Mouse (Mus musculus): ENCODE results near the gene Adgre5. TPM values are rescaled to one million over a fixed set of nuclear protein-coding genes. Genes with fewer than 3 reads are reported as not detected.

The Adgre5 gene
- polyA plus RNA-seq, 1 experiment from 2014 or later: 11.5 TPM

DNA sequence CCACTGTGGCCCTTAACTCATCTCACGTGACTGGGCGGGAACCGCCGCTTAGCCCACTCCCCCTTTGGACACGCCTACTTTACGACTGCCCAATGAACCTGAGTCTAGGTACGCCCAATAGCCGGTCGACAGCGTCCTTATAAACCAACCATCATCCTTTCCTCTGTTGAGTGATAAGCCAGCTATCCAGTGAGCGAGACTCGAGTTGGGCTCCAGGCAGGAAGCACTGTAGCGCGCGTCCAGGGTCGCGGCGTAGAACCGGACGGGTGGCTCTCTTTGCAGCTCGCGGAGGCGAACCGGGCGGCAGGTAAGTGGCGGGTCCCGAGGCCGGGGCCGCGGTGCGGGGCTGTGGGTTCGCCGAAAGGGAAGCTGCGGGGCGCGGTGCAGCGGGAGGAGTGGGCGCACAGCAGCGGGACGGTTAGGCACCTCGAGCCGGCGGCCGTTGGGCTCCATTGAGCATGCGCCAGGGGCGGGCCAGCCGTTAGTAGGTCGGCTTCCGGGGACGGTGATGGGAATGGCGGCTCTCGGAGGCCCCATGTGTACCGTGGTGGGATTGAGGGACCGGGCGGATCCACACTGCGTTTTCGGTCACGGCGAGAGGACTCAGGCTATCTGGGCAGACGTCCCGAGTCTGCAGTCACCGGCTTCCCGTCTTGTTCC, 26.0 kb downstream of the Adgre5 start, which contains the start of gene Ddx39:
Gene Ddx39, plus strand, starts transcription at position 147 of the 660 bp plus-strand sequence.
- Histone ChIP-seq H3K4me3 (peak within 1 kb of the TSS; percentile 85), H3K36me3 (replicated peaks) (peaks cover 12% of the 10 kb centered on the region), H3K9me3 (no peaks in the 10 kb centered on the region), H3K27ac (replicated peaks) (peak within 1 kb of the TSS; percentile 98), H3K4me1 (peaks cover 15% of the 10 kb centered on the region), H3K27me3 (replicated peaks; ENCODE audit: low read depth, poor library complexity, severe bottlenecking) (no peaks in the 10 kb centered on the region)
- WGBS: under 1% methylated on average over 63 of the region's 63 CpGs
- peak; percentile 94 for DNase-seq (ENCODE audit: low spot score)

- Histone ChIP-seq H3K9me3 (no peaks in the 10 kb centered on the region), H3K36me3 (replicated peaks) (peaks cover 7% of the 10 kb centered on the region), H3K27ac (replicated peaks) (peak overlapping the region; percentile 98), H3K4me3 (peak overlapping the region; percentile 85), H3K4me1 (peaks cover 15% of the 10 kb centered on the region), H3K27me3 (replicated peaks; ENCODE audit: low read depth, poor library complexity, severe bottlenecking) (no peaks in the 10 kb centered on the region)
- DNase-seq (ENCODE audit: low spot score): no peak
- 20% methylated on average over 8 of the region's 8 CpGs for WGBS
Measured at GRCm38 (mm10) chr8:83714676-83715030, 26.5 kb downstream of the Adgre5 start.

DNA sequence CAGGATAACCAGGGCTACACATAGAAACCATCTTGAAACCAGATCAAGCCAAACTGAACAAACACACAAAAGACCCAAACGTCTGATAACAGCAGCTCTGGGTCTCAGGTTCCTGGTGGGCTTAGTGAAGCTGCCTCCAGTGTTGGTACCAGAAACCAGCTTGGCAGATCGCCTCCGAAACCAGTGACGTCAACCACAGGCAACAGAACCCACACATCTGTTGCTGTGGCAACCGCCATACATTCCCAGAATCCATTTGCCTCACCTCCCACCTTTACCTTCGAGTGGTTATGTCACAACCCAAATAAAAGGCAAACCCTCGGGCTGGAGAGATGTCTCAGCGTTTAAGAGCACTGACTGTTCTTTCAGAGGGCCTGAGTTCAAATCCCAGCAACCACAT, 33.6 kb downstream of the Adgre5 start:
- WGBS: 81% methylated on average over 8 of the region's 8 CpGs

DNA sequence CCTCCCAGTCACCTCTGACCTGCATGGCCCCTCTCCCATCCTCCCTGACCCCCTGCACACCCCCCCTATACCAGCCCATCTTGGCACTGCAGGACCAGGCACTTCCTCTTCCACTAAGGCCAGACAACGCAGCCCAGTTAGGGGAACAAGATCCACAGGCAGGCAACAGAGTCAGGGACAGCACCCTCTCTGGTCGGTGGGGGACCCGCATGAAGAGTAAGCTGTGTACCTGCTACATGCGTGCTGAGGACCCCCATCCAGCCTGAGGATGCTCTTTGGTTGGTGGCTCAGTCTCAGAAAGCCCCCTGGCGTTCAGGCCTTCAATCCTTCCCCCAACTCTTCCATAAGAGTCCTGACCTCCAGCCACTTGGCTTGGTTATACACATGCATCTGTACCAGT, 34.7 kb downstream of the Adgre5 start:
- H3K27me3 ChIP-seq (replicated peaks; ENCODE audit: low read depth, poor library complexity, severe bottlenecking): no peaks in the 10 kb centered on the region; the same call in 1 of the 2 replicates
- H3K36me3 ChIP-seq (replicated peaks): no peaks in the 10 kb centered on the region
- H3K4me3 ChIP-seq: no peak overlapping the region
- H3K4me1 ChIP-seq: no peaks in the 10 kb centered on the region
- DNase-seq (ENCODE audit: low spot score): no peak
- 0 out of 2 replicates have a peak, but pooled peaks cover under 1% of the 10 kb centered on the region for H3K9me3 ChIP-seq
- H3K27ac ChIP-seq (replicated peaks): no peak overlapping the region
- WGBS: 59% methylated on average over 5 of the region's 5 CpGs

More for the DNA sequence above, 33.6 kb downstream of the Adgre5 start:
- Histone ChIP-seq H3K4me3 (no peak overlapping the region), H3K4me1 (no peaks in the 10 kb centered on the region), H3K27me3 (replicated peaks; ENCODE audit: low read depth, poor library complexity, severe bottlenecking) (no peaks in the 10 kb centered on the region; the same call in 1 of the 2 replicates), H3K36me3 (replicated peaks) (no peaks in the 10 kb centered on the region), H3K27ac (replicated peaks) (no peak overlapping the region), H3K9me3 (no peaks in the 10 kb centered on the region)
- no peak for DNase-seq (ENCODE audit: low spot score)

DNA sequence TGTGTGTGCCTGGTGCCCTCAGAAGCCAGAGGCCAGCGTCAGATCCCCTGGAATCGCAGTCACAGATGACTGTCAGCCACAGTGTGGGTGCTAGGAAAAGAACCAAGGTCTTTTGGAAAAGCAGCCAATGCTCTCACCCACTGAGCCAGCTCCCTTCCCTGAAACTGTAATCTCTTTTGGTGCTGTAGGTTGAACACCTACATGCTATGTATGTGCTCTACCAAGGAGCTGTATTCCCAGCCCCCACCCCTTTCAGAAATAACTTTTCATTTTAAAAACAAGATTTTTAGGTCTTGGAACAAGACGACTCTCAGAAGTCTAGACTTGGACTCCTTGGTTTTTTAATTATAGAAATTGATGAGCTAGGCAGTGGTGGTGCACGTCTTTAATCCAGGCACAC, 37.7 kb downstream of the Adgre5 start:
- Histone ChIP-seq H3K9me3 (0 out of 2 replicates have a peak, but pooled peaks cover 3% of the 10 kb centered on the region), H3K36me3 (replicated peaks) (no peaks in the 10 kb centered on the region), H3K27me3 (replicated peaks; ENCODE audit: low read depth, poor library complexity, severe bottlenecking) (no peaks in the 10 kb centered on the region; the same call in 1 of the 2 replicates), H3K4me1 (peaks cover 26% of the 10 kb centered on the region), H3K4me3 (no peak overlapping the region), H3K27ac (replicated peaks) (no peak overlapping the region)
- 86% methylated on average over 4 of the region's 4 CpGs for WGBS
- DNase-seq (ENCODE audit: low spot score): no peak

DNA sequence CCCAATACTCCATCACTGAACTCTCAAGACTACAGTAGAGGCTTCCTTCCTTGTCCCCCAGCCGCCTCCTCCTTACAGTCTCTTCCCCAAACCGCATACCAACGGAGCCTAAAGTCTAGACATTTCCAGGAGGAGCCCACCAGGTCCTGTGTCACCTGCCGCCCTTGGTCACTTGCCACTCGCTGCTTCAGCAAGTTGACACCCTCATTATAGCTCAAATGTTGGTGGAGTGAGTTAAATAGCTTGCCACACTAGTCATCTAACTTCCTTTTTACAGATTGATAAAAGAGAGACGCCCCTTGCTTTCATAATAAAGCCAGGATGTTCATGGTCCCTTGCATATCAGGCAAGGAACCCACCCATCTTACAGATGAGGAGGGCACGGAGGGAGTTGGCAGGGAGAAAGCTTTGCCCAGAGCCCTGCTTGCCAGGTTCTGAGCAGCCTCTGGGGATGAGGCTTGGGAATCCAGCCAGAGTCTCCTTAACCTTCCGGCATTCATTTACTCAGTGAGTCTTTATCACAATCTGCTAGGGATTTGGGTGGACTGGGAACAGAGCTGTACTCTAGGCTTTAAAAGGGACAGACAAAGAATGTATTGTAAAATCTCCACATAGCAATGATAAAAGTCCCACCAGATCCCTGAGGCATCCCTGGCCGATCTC, 40.6 kb downstream of the Adgre5 start:
- peaks cover 49% of the 10 kb centered on the region for H3K4me1 ChIP-seq
- 0 out of 2 replicates have a peak, but pooled peaks cover 3% of the 10 kb centered on the region for H3K9me3 ChIP-seq
- peak overlapping the region; percentile 92 for H3K27ac ChIP-seq (replicated peaks)
- WGBS: 68% methylated on average over 9 of the region's 9 CpGs
- peak overlapping the region; percentile 80; the same call in 1 of the 2 replicates for H3K4me3 ChIP-seq
- H3K36me3 ChIP-seq (replicated peaks): peaks cover 6% of the 10 kb centered on the region; the same call in 1 of the 2 replicates
- H3K27me3 ChIP-seq (replicated peaks; ENCODE audit: low read depth, poor library complexity, severe bottlenecking): peaks cover 4% of the 10 kb centered on the region; the same call in 1 of the 2 replicates
- DNase-seq (ENCODE audit: low spot score): no peak

DNA sequence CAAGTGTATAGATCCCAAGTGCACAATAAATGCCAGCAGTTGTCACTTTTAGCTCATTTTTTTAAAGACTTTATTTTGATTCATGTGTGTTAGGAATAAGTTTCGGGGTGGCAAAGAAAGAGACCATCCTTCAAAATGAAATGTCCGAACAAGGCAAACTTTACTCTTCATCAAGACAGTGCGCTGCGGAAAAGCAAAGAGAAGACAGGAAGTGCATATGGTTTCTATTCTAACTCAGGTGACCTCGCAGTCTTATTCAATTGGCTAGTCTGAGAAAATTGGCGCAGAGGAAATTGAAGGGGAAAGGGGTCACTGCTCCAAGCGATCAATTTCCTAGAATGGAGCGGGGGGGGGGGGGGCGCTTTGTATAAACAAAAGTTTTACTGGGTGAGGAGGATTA, 41.6 kb downstream of the Adgre5 start:
- Histone ChIP-seq H3K27me3 (replicated peaks; ENCODE audit: low read depth, poor library complexity, severe bottlenecking) (peaks cover 4% of the 10 kb centered on the region; the same call in 1 of the 2 replicates), H3K4me3 (peak overlapping the region; percentile 80), H3K27ac (replicated peaks) (peak overlapping the region; percentile 92), H3K36me3 (replicated peaks) (peaks cover 6% of the 10 kb centered on the region; the same call in 1 of the 2 replicates), H3K9me3 (0 out of 2 replicates have a peak, but pooled peaks cover 3% of the 10 kb centered on the region), H3K4me1 (peaks cover 54% of the 10 kb centered on the region)
- DNase-seq (ENCODE audit: low spot score): peak; percentile 66
- 19% methylated on average over 9 of the region's 9 CpGs for WGBS

- peak within 1 kb of the TSS; percentile 92 for H3K27ac ChIP-seq (replicated peaks)
- peaks cover 6% of the 10 kb centered on the region; the same call in 1 of the 2 replicates for H3K36me3 ChIP-seq (replicated peaks)
- under 1% methylated on average over 85 of the region's 85 CpGs for WGBS
Measured at GRCm38 (mm10) chr8:83698661-83699453, 42.3 kb downstream of the Adgre5 start, which contains the start of gene Pkn1. Gene Pkn1, minus strand, starts transcription at chr8:83699179.

DNA sequence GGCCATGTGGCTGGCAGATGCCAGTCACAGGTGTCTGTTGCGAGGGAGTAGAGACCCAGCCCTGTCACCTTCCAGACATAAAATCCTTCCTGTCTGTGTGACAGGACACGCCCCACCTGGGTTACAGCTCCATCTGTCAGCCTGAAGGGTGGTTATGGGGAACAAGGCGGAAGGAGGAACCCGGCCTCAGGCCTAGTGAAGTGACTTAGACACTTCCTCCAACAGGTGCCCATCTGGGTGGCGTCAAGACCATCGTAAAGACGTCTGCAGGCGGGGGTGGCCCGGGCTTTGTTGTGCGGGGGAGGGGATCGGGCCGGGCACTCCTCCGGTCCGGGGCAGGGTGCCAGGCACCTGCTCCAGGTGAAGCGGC, 42.9 kb downstream of the Adgre5 start:
- Histone ChIP-seq H3K27ac (replicated peaks) (peak overlapping the region; percentile 92), H3K4me3 (peak overlapping the region; percentile 80), H3K36me3 (replicated peaks) (peaks cover 6% of the 10 kb centered on the region; the same call in 1 of the 2 replicates), H3K27me3 (replicated peaks; ENCODE audit: low read depth, poor library complexity, severe bottlenecking) (0 out of 2 replicates have a peak, but pooled peaks cover 4% of the 10 kb centered on the region), H3K4me1 (peaks cover 62% of the 10 kb centered on the region), H3K9me3 (0 out of 2 replicates have a peak, but pooled peaks cover 3% of the 10 kb centered on the region)
- 4% methylated on average over 15 of the region's 15 CpGs for WGBS
- DNase-seq (ENCODE audit: low spot score): peak; percentile 39

More at GRCm38 (mm10) chr8:83698661-83699453, 42.3 kb downstream of the Adgre5 start, which contains the start of gene Pkn1:
- peak; percentile 92 for DNase-seq (ENCODE audit: low spot score)
- Histone ChIP-seq H3K4me3 (peak within 1 kb of the TSS; percentile 80), H3K9me3 (0 out of 2 replicates have a peak, but pooled peaks cover 3% of the 10 kb centered on the region), H3K27me3 (replicated peaks; ENCODE audit: low read depth, poor library complexity, severe bottlenecking) (0 out of 2 replicates have a peak, but pooled peaks cover 4% of the 10 kb centered on the region), H3K4me1 (peaks cover 60% of the 10 kb centered on the region)

GRCm38 (mm10) chr8:83697374-83698220, 43.5 kb downstream of the Adgre5 start:
- H3K9me3 ChIP-seq: 0 out of 2 replicates have a peak, but pooled peaks cover 3% of the 10 kb centered on the region
- peak overlapping the region; percentile 80 for H3K4me3 ChIP-seq
- 51% methylated on average over 19 of the region's 19 CpGs for WGBS

DNA sequence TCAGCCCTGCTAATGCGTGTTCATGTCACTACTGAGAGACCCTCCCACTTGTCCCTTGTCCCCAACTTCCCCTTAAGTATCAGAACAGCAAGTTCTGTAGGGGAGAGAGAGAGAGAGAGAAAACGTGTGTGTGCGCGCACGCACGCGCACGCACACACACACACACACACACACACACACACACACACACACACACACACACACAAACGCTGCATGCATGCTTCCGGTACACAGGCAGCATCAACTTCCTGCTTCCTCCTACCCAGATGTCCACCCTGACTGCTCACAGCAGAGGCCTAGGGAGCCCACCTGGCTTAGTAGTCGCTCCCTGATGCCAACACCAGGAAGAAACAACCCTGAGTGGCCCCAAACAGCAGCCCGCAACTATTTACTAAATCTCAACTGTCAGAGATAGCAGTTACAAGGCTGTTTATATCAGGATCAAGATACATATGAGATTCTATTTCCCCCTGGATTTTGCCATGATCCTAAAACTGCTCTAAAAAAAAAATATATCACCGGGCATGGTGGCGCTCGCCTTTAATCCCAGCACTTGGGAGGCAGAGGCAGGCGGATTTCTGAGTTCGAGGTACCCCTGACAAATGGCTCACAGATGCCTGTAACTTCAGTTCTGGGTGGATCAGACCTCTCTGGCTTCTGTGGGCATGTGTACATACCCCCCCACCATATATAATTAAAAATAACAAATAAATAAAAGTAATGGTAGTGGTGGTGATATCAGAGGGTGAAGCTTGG, 45.6 kb downstream of the Adgre5 start:
- DNase-seq (ENCODE audit: low spot score): no peak
- WGBS: 90% methylated on average over 13 of the region's 17 CpGs
- Histone ChIP-seq H3K27ac (replicated peaks) (no peak overlapping the region), H3K36me3 (replicated peaks) (peaks cover 29% of the 10 kb centered on the region), H3K4me3 (no peak overlapping the region), H3K27me3 (replicated peaks; ENCODE audit: low read depth, poor library complexity, severe bottlenecking) (0 out of 2 replicates have a peak, but pooled peaks cover 4% of the 10 kb centered on the region), H3K4me1 (peaks cover 61% of the 10 kb centered on the region), H3K9me3 (no peaks in the 10 kb centered on the region)

More at GRCm38 (mm10) chr8:83697374-83698220, 43.5 kb downstream of the Adgre5 start:
- H3K36me3 ChIP-seq (replicated peaks): peaks cover 8% of the 10 kb centered on the region
- peak overlapping the region; percentile 92 for H3K27ac ChIP-seq (replicated peaks)
- peak; percentile 34 for DNase-seq (ENCODE audit: low spot score)
- H3K4me1 ChIP-seq: peaks cover 65% of the 10 kb centered on the region
- 0 out of 2 replicates have a peak, but pooled peaks cover 4% of the 10 kb centered on the region for H3K27me3 ChIP-seq (replicated peaks; ENCODE audit: low read depth, poor library complexity, severe bottlenecking)
